Mouse (Mus musculus): Measurements from ENCODE around the gene Fam184a. TPM values are rescaled to one million over a fixed set of nuclear protein-coding genes. Genes with fewer than 3 reads are reported as not detected.

Gene Fam184a
- total RNA-seq, 1 experiment from 2014 or later: 2.5 TPM

- peak; percentile 61 for DNase-seq
Observed at GRCm38 (mm10) chr10:53597121-53597881, 153.6 kb downstream of the Fam184a start.

GRCm38 (mm10) chr10:53596677-53597120, 154.2 kb downstream of the Fam184a start, which contains the start of gene Asf1a:
Gene Asf1a (plus strand): TSS chr10:53596757.
- DNase-seq: peak; percentile 96

GRCm38 (mm10) chr10:53595744-53596676, 154.9 kb downstream of the Fam184a start:
- DNase-seq: no peak

GRCm38 (mm10) chr10:53585777-53586176, 165.1 kb downstream of the Fam184a start:
- DNase-seq: no peak

Other genes starting within 250 kb of the Fam184a start
- 34.5 and 39.0 TPM in 2 replicates for gene Asf1a, start 154.4 kb downstream of the Fam184a start, total RNA-seq (2021)
- gene Mcm9, start 120.7 kb downstream of the Fam184a start, total RNA-seq (2021): 13.3 and 16.9 TPM in 2 replicates